ENCODE assay signal across 27 mouse cellular contexts in genomic region chr3:103661714-103662113, GRCm38 (mm10). TPM values are rescaled to one million over a fixed set of nuclear protein-coding genes. Genes with fewer than 3 reads are reported as not detected.
DNase-seq lines count a peak whose midpoint lies in the region; ATAC-seq and TF ChIP-seq lines count a peak whose summit lies in the region.
"Had no signal": no experiment of that assay in that cellular context is flagged by ENCODE, and none has a peak within 500 bp of the region (broad histone marks: within the 10 kb centered on the region; RNA-seq: fewer than 3 reads in every experiment).

No protein-coding gene starts in this region.

- no peak overlapping the region for H3K27ac ChIP-seq in heart, embryonic 11.5 days (ENCODE audit: low read depth, low read length)
- no peak overlapping the region for H3K27ac ChIP-seq in CH12.LX (ENCODE audit: insufficient read depth, low read depth)
- no peak overlapping the region for H3K27ac ChIP-seq in midbrain, embryonic 16.5 days (ENCODE audit: low read length)
- H3K27ac ChIP-seq: forebrain, embryonic 13.5 days; heart, adult 2 months; hindbrain, embryonic 12.5 days; hindbrain, postnatal 0 days; intestine, embryonic 15.5 days; liver, embryonic 14.5 days had no signal

- dilution Hi-C loops in CH12.LX (cut with MboI; ENCODE audit: extremely low pct_ligation_motif_present, extremely low pct_unique_long_range_greater_than_20kb, low sequenced_read_pairs): no loop called here

- 0 out of 2 replicates have a peak, but pooled peaks cover 4% of the 10 kb centered on the region for H3K4me1 ChIP-seq in heart, embryonic 11.5 days (ENCODE audit: control insufficient read depth, insufficient read depth, low read length)
- no peaks in the 10 kb centered on the region; the same call in 1 of the 2 replicates for H3K4me1 ChIP-seq in lung, adult 2 months (ENCODE audit: control insufficient read depth, insufficient read depth, low read length)
- H3K4me1 ChIP-seq in CH12.LX (ENCODE audit: control insufficient read depth in 1 of 2, insufficient read depth in 2 of 2): peaks cover 0 to 7% of the 10 kb centered on the region in 2 experiments; a peak in 3 of 4 replicates
- H3K4me1 ChIP-seq in midbrain, embryonic 16.5 days (ENCODE audit: control insufficient read depth, insufficient read depth, low read length): no peaks in the 10 kb centered on the region
- H3K4me1 ChIP-seq: forebrain, embryonic 13.5 days; intestine, embryonic 15.5 days had no signal

- H3K9ac ChIP-seq in heart, embryonic 11.5 days (ENCODE audit: low read depth, low read length): no peak overlapping the region
- peak overlapping the region; percentile 42; the same call in 1 of the 2 replicates for H3K9ac ChIP-seq in CH12.LX (ENCODE audit: insufficient read depth, low read depth)
- no peak overlapping the region for H3K9ac ChIP-seq in midbrain, embryonic 16.5 days (ENCODE audit: low read depth, low read length)
- H3K9ac ChIP-seq: forebrain, embryonic 13.5 days; hindbrain, embryonic 12.5 days; intestine, embryonic 15.5 days; liver, embryonic 14.5 days; lung, embryonic 14.5 days had no signal

- TF ChIP-seq CTCF in lung, adult 2 months (IDR thresholded peaks at IDR 0.05; ENCODE audit: insufficient read depth, low read length): no peak
- TF ChIP-seq CTCF in CH12.LX (conservative IDR thresholded peaks at IDR 0.05 in 1 of 2, IDR thresholded peaks at IDR 0.05 in 1 of 2; ENCODE audit: low read depth in 2 of 2, low read length in 2 of 2): no peak

- 80% methylated on average over 8 of the region's 8 CpGs for WGBS in heart, embryonic 11.5 days (ENCODE audit: insufficient replicate concordance)
- 75% methylated on average over 8 of the region's 8 CpGs for WGBS in lung, adult 2 months
- WGBS in midbrain, embryonic 16.5 days: 90% methylated on average over 8 of the region's 8 CpGs

- no peaks in the 10 kb centered on the region for H3K36me3 ChIP-seq in heart, embryonic 11.5 days (ENCODE audit: control insufficient read depth, insufficient read depth, low read length)
- H3K36me3 ChIP-seq in CH12.LX (replicated peaks in 1 of 2; ENCODE audit: control insufficient read depth in 1 of 2, insufficient read depth in 1 of 2, low read length in 1 of 2): no peaks in the 10 kb centered on the region
- H3K36me3 ChIP-seq in midbrain, embryonic 16.5 days (ENCODE audit: control insufficient read depth, insufficient read depth, low read length): no peaks in the 10 kb centered on the region
- H3K36me3 ChIP-seq: hindbrain, embryonic 12.5 days; intestine, embryonic 15.5 days had no signal

- no peak overlapping the region for H3K4me2 ChIP-seq in heart, embryonic 11.5 days
- H3K4me2 ChIP-seq in CH12.LX (ENCODE audit: insufficient read depth, low read depth, poor library complexity, severe bottlenecking): peak overlapping the region; percentile 62
- no peak overlapping the region for H3K4me2 ChIP-seq in midbrain, embryonic 16.5 days (ENCODE audit: low read length)
- H3K4me2 ChIP-seq: forebrain, embryonic 13.5 days; hindbrain, embryonic 12.5 days; intestine, embryonic 15.5 days; lung, embryonic 14.5 days had no signal

- no peak for TF ChIP-seq RAD21 in CH12.LX (IDR thresholded peaks at IDR 0.05; ENCODE audit: low read depth, low read length)

- in situ Hi-C loops in CH12.LX (cut with MboI; ENCODE audit: low pct_ligation_motif_present, low pct_unique_long_range_greater_than_20kb, low sequenced_read_pairs): no loop called here

- no peaks in the 10 kb centered on the region for H3K9me3 ChIP-seq in heart, embryonic 11.5 days (replicated peaks; ENCODE audit: control insufficient read depth, low read length)
- no peaks in the 10 kb centered on the region for H3K9me3 ChIP-seq in CH12.LX (replicated peaks; ENCODE audit: low read length)
- H3K9me3 ChIP-seq in midbrain, embryonic 16.5 days (replicated peaks; ENCODE audit: control insufficient read depth, low read length, poor library complexity, severe bottlenecking): no peaks in the 10 kb centered on the region
- H3K9me3 ChIP-seq: forebrain, embryonic 13.5 days; hindbrain, embryonic 12.5 days; intestine, embryonic 15.5 days had no signal

- 0 out of 2 replicates have a peak, but pooled peaks cover 3% of the 10 kb centered on the region for H3K27me3 ChIP-seq in heart, embryonic 11.5 days (ENCODE audit: control insufficient read depth, insufficient read depth, low read length)
- H3K27me3 ChIP-seq in CH12.LX (replicated peaks): no peaks in the 10 kb centered on the region
- H3K27me3 ChIP-seq in midbrain, embryonic 16.5 days (ENCODE audit: control insufficient read depth, insufficient read depth, low read depth, low read length): no peaks in the 10 kb centered on the region
- H3K27me3 ChIP-seq: forebrain, embryonic 13.5 days; hindbrain, embryonic 12.5 days; intestine, embryonic 15.5 days; Patski had no signal

- TF ChIP-seq POLR2A in lung, adult 2 months (IDR thresholded peaks at IDR 0.05; ENCODE audit: borderline replicate concordance, extremely low read depth, low read depth, low read length): no peak
- no peak for TF ChIP-seq POLR2A in CH12.LX (IDR thresholded peaks at IDR 0.05; ENCODE audit: low read depth, low read length)

- no peak overlapping the region for H3K4me3 ChIP-seq in heart, embryonic 11.5 days (ENCODE audit: low read depth, low read length)
- no peak overlapping the region for H3K4me3 ChIP-seq in lung, adult 2 months (replicated peaks; ENCODE audit: extremely low read depth, low read depth, low read length)
- no peak overlapping the region for H3K4me3 ChIP-seq in CH12.LX (replicated peaks in 1 of 3; ENCODE audit: low read depth in 2 of 3, low read length in 2 of 3, poor library complexity in 1 of 3)
- H3K4me3 ChIP-seq in midbrain, embryonic 16.5 days (ENCODE audit: low read depth, low read length): no peak overlapping the region
- H3K4me3 ChIP-seq: forebrain, embryonic 13.5 days; heart, adult 2 months; hindbrain, embryonic 12.5 days; intestine, embryonic 15.5 days had no signal

- TF ChIP-seq EP300 in CH12.LX (IDR thresholded peaks at IDR 0.05; ENCODE audit: low read length): peak; percentile 24; the same call in 1 of the 2 replicates

- DNase-seq in heart, adult 11 months: peak; percentile 94
- peak; percentile 6 for DNase-seq in layer of hippocampus, adult 11-12 months (ENCODE audit: low spot score)
- no peak for DNase-seq in layer of hippocampus, postnatal 25 days (ENCODE audit: extremely low spot score in 1 of 2, low spot score in 1 of 2)
- DNase-seq in lung, postnatal 25 days (ENCODE audit: low spot score): peak; percentile 5
- no peak for DNase-seq in lung, adult 2 months
- no peak for DNase-seq in CH12.LX (ENCODE audit: extremely low read depth)
- DNase-seq: adrenal gland, postnatal 10 days; cerebellum, adult 11 months; cerebellum, adult 9-10 months; cerebellum, postnatal 36 days; gastrocnemius, postnatal 25 days; kidney, adult 2 months; kidney, postnatal 36 days; liver; lung, embryonic 14.5 days; midbrain, embryonic 14.5 days; spleen, adult 18-20 months; thymus, postnatal 14 days had no signal

- no peaks in the 10 kb centered on the region for H3K79me2 ChIP-seq in CH12.LX (replicated peaks; ENCODE audit: control insufficient read depth, extremely low read depth, insufficient read depth, poor library complexity, severe bottlenecking)

- no peak for ATAC-seq in heart, embryonic 11.5 days (replicated peaks; ENCODE audit: insufficient number of reproducible peaks, low FRiP score, low TSS enrichment)
- no peak for ATAC-seq in midbrain, embryonic 16.5 days
- ATAC-seq: forebrain, embryonic 13.5 days; hindbrain, postnatal 0 days; intestine, embryonic 15.5 days; Patski had no signal

TF ChIP-seq in CH12.LX, 34 proteins besides CTCF, POLR2A, EP300 and RAD21:
- TF ChIP-seq ZKSCAN1 (IDR thresholded peaks at IDR 0.05; ENCODE audit: borderline replicate concordance, low read depth, low read length) (0 out of 2 replicates have a peak, but pooled peaks have one; percentile 10), ZC3H11A (IDR thresholded peaks at IDR 0.05; ENCODE audit: low read depth, low read length) (no peak), IRF4 (IDR thresholded peaks at IDR 0.05; ENCODE audit: low read depth, low read length) (peak; percentile 37; the same call in 1 of the 2 replicates), TCF12 (IDR thresholded peaks at IDR 0.05; ENCODE audit: low read depth, low read length) (peak; percentile 54; the same call in 1 of the 2 replicates), ETS1 (conservative IDR thresholded peaks at IDR 0.05; ENCODE audit: low read depth, low read length) (0 out of 2 replicates have a peak, but pooled peaks have one; percentile 8), USF1 (IDR thresholded peaks at IDR 0.05; ENCODE audit: low read depth, low read length) (no peak), CHD2 (IDR thresholded peaks at IDR 0.05; ENCODE audit: low read length) (no peak)

RNA-seq across cellular contexts. Expression of gene Atg4a-ps, which starts 15.8 kb away (rescaled TPM):
- polyA plus RNA-seq in heart, embryonic 11.5 days (2014; fragmentation: Nextera tagmentation; extraction: Ambion mirVana): 0.09 and 0.13 TPM in 2 replicates
- under 1 TPM in 1 of 2 experiments, not detected in 1; 0.59 TPM for total RNA-seq in layer of hippocampus, postnatal 25 days (2021)
- polyA plus RNA-seq in lung, adult 2 months (2012; rRNA removed): not detected in 2 replicates
- total RNA-seq in CH12.LX (2012; rRNA removed): 0.46 and 0.64 TPM in 2 replicates
- 5.7 and 6.6 TPM in 2 replicates for total RNA-seq in CH12.LX (2014; rRNA removed)
- polyA plus RNA-seq in CH12.LX (2012; ENCODE audit: insufficient read length, low read depth): 2.1 and 4.0 TPM in 2 replicates
- polyA plus RNA-seq in midbrain, embryonic 16.5 days (2015; fragmentation: Nextera tagmentation; extraction: Ambion mirVana): 0.11 and 0.29 TPM in 2 replicates
- polyA plus RNA-seq: heart, adult 2 months; hindbrain, embryonic 12.5 days; intestine, embryonic 15.5 days; kidney, adult 2 months; midbrain, embryonic 14.5 days had no signal

Comparison
In these comparisons a context has a peak if more than half of its experiments do, and no peak if none do; other contexts are left out.
1. DNase-seq: peak in heart, adult 11 months (single experiment), layer of hippocampus, adult 11-12 months (single experiment) and lung, postnatal 25 days (single experiment); none in layer of hippocampus, postnatal 25 days (0 of 2), lung, adult 2 months (single experiment) and CH12.LX (single experiment).